Mouse (Mus musculus) monocyte, adult 5-6 weeks (primary cell): ENCODE measurements around the gene Ssr3. TPM values are rescaled to one million over a fixed set of nuclear protein-coding genes. Genes with fewer than 3 reads are reported as not detected.

ENCODE experiments used
- ATAC-seq: fragments of 153-309, 156-312 bp; replicated peaks from 2 replicates; pipeline ENCODE4 v1.8.0; 2017; ENCODE audit warnings: mild to moderate bottlenecking; ENCODE audit not compliant: low TSS enrichment, insufficient number of reproducible peaks, severe bottlenecking, poor library complexity, low FRiP score
- total RNA-seq: library from RNA; stranded (forward); fragments of 200-1000, 200-491, 200-594 nt; gene quantifications from 3 replicates; pipeline ENCODE4 v1.2.3, GENCODE M21; 2017

Ssr3 gene
- total RNA-seq, 1 experiment from 2014 or later, result 232 TPM

DNA sequence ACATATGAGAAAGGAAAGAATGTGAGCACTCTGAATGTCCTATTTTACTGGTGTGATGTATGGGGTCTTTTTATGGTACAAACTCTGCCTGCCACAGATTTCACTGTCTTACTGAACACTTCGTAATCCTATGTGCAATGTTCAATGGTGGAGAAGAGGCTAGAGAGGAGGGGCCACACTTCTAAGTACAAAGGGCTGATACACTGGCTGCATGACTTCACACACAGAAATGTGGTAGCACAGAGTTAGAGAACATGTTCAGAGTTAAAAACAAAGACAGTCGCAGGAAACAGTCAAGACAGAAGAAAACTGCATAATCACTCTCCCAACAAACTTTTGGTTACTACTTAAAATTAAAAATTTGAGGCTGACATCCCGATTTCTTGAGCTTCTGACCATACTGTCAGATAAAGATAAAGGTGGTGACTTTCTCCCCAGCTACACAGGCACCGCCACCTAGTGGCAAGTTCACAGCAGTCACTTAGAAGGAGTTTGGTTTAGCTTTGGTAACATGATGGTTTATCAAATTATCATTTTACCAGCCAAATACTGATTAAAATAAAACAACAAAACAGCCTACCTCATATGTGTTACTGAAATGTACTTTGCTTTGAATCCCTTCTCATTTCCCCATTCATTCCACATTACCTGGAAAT is 12.4 kb downstream of the Ssr3 start:
- peak; percentile 42; the same call in 1 of the 2 replicates for ATAC-seq

DNA sequence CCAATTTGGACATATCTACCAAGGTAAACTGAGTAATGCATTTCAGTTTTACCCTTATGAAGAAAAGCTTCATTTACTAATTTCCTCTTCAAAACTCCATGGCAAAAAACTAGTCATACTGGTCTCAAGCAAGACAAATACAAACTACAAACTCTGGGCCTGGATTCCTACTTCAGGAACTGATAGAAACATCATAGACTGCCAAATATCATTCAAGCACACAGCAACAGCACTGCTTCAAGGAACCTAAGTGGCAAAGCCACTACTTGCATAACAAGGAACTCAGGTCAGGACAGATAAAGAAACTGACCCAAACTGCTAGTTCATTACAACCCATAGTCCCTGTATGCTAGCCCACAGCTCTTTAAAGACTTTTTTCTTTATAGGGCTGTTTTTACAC is 13.7 kb downstream of the Ssr3 start:
- no peak for ATAC-seq

DNA sequence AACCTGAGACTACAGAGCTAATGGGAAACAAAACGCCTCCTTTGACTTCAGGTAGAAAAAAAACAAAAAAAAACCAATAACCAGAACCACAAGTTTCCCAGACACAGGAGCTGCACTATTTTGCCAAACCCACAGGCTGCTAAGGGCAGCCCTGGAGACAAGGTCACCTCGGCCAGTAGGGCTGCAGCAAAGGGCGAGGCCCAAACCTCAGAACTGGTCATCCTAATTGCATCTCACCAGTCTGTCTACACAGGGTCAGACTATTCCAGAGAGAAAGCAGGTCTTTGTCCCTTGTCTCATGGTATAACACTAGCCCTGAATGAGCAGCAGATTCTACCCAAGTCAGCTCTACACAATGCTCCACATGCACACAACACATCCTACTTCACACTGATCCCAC is 17.7 kb downstream of the Ssr3 start:
- ATAC-seq, result peak; percentile 28; the same call in 1 of the 2 replicates

DNA sequence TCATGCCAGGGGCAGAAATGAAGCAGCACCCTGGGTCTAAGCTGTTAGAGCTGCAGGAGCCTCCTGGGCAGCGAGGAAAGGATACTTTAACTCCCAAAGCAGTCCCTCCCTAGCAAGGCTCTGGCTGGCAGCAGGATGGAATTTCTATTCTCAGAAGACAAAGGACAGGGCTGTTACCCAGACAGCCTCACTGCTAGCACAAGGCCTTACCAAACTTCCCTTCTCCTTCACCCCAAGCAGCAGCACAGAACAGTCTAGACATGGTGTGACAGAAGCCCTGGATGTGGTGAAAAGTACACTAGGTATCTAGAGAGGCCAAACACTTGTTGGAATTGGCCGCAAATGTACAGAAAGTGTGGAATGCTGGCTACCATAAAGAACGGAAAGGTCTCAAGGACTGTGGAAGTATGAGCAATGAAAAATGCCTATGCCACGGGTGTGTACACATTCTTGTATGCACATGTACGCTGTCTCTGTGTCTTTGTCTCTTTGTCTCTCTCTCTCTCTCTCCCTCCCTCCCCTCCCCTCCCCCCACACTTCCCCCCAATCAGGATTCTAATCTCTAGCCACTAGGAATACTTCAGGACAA is 18.7 kb downstream of the Ssr3 start:
- no peak for ATAC-seq

DNA sequence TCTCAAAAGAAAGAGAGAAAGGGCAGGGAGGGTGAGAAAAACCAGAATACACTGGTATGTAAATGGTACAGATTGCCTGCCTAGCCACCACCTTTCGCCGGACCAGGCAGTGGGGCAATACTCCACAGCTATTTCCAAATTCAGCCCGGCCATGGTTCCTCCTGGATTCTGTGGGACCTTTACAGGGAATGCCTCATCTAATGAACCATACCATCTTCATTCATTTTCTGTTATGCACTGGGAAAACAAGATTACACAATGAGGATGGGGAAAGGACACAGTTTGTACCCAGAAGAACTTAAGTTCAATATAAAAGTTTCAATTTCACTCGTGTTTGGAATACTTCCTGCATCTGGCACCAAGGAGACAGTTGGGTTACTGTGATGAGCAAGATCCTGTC is 19.9 kb downstream of the Ssr3 start:
- no peak for ATAC-seq

DNA sequence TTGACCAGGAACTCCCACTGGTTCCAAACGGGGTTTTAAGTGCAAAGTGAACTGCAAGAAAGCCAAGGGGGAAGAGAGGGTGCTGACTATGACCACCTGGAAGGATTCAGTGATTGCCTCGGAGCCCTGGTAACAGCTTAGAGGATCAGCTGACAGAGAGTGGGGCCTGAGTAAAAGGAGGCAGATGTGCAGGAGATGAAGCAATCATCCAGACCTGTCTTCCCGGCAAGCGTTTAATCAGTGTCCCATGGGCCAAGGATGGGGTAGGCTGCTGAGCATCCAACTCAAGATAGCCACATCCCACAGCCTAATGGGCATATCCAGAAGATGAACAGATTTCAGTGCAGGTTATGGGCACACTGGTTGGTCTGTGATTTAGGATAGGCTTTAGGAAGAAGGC is 24.5 kb downstream of the Ssr3 start:
- no peak for ATAC-seq

DNA sequence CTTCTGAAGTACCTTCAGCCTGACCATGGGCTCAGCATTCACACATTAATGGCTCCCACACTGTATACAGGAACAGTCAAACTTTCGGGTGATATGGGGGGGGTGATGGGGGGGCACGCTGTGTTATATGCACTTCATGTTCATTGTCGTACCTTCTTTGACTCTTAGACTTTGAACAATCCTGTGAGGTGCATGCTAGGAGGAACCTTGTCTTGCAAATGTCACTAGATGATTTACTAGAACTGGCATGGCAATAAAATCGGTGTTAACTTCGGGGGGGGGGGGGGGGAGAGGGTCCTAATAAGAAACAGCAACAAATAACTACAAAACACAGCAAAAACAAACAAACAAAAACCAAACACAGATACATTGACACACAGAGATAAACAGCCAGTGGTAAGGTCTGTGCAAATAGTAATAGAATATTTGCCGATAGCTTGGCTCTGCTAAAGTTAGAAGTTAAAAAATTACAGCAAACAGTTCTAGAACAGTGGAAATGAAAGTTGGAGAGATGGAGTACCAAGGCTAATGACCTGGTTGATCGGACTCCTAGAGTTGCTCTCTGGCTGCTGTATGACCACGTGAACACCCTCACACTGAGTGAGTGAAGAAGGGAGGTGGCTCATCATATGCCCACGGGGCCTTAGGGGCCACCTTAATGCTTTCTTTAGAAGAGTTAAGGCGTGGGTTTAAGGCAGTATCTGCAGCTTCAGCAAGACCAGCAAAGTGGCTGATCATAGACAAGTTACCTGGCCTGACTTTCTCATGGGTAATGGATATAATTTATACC is 26.3 kb downstream of the Ssr3 start:
- no peak for ATAC-seq

DNA sequence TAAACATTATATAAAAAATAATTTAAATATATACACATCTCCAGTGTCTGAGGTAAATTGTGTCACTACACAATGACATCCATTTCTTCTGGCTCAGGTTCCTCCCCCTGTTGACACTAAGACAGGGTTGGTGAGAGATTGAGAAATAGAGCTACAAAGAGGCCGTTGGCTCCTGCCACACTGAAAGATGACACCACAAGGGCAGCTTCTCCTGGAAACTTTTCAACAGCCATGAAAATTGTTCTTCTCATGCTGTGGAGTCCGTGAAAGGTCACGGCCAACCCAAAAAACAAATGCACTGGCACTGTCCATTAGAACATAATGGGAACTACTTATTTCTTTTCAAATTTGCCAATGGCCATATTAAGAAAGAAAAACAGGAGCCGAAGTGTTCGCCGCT is 27.2 kb downstream of the Ssr3 start:
- ATAC-seq, result no peak

DNA sequence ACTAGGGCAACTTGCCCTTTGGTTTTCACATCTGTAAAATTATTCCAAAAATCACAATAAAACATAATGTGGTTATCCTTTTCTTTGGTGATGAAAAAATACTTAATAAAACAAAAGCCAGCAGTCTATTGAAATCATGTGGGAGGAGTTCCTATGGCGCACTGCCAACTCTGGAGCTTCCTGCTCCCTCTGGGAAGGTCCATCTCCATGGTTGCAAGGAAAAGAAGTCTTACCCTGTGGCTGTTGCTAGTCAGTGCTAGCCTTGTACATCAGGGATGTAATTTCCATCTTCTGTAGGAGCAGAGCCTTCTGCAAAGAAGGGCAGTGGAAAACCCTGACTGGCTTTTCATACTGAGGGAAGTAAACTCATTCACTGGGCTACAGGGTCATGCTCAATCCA is 29.0 kb downstream of the Ssr3 start:
- ATAC-seq, result no peak

DNA sequence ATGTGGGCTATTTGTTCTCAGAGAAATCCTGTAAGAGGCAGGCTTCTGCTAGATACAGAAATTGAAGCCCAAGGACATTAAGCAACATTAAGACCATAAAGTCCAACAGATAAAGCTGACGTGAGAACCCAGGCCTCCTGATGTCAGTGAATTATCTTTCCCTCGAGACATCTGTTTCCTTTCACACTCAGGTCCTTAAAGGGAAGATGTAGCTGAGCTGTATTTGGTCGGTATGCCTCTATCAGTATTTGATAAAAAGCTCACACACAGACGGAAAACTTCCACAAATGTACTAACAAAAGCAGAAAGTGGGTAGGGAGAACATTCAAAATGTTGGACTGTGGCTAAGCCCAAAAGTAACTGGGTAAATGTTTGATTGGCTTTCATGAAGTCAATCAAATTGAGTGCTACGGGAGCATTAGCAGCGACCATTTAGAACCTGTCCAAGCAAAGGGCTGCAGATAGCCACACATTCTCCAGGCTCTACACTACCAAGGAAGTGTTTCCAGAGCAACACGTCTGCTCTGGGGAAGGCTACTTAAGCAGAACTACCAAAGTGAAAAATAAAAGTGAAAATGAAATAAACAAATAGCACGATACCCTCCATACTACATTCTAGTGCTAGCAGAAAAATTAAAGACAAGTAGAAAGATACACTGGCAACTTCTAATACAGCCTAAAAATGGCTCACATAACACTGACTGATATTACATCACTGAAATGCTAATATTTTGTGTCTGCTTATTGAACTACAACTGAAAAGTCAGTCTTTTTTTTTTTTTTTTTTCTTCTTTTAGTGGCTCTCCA is 32.1 kb downstream of the Ssr3 start:
- no peak for ATAC-seq

DNA sequence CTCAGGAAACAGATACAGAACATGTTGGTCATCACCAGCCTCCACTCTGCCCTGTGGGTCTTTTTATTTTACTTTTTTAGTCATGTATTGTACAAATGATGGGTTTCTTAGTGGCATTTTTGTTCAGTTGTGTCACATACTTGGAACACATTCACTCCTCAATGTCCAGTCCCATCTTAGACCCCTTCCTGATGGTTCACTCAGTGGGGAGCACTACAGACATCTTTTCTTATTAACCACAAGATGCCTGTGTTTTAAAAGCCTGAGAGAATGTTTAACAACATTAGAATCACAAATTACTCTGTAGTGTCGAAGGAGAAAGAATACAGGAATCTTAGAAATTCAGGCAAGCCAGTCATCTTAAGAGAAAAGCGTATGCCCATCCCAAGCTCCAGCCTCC is 33.6 kb downstream of the Ssr3 start:
- no peak for ATAC-seq

DNA sequence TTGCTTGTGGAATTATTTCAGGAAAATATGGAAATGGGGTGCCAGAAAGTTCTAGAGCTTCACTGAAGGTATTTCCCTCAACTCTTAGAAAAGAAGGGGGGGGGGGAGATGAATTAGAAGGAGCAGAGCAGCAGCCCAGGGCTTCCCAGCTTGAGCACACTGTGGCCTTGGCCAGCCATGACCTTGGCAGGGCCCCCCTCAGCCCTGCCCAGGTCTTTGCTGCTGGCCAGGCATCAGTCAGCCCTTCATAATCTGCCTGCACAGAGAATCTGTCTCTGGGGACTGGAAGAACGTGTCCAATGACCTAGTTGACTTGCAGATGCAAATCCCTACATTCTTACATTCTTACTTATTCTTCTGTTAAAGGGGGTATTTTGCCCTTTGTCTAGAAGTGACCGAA is 34.1 kb downstream of the Ssr3 start:
- ATAC-seq, result no peak

DNA sequence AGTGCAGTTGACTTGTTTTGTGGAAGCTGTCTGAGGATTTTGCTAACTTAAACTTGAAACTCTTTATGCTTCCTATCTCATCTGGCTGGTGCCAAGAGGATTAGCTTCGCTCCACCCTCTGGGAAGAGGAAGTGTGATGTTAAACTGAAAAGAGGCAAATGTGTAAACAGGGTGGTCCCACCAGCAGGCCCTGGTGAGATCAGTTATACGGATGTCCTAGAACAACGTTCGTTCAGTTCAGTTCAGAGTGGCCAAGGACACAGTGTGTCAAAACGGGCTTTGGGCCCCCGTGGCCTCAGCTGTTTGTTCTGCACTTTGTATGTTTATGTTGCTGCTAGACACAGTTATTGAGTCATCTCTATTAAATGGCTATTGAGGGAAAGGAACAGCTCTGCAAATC is 36.9 kb downstream of the Ssr3 start:
- no peak for ATAC-seq

DNA sequence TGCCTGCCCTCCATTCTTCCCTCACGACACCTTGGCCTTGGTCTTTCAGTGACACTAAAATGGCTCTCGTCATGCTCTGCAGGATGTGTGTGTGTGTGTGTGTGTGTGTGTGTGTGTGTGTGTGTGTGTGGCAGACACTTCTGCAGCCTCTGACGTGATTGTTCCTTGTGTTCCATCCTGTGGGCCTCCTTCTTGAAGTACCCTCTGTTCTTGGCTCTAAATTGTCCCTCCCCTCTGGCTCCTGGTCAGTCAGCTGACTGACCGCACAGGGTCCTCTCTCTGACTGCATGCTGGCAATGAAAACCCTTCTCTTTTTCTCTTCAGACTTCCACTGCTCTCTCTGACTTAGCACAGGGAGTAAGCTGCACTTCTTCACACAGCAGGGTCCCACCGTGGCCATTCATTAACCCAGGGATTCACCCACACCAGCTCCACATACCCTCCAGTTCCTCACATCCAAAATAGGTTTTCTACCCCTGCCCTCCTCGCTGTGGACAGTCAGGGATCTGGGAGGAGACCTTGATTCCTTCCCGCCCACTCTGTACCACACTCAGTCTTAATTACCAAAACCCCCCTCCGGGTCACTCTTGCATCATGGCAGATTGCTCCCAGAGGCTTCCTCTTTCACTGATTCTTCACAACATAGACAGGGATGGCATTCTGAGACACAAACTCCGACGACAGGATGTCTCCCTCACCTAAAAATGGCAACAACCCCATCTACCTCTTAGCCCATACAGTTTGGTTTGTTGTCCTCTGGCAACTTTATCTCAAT is 39.0 kb downstream of the Ssr3 start:
- ATAC-seq, result no peak

DNA sequence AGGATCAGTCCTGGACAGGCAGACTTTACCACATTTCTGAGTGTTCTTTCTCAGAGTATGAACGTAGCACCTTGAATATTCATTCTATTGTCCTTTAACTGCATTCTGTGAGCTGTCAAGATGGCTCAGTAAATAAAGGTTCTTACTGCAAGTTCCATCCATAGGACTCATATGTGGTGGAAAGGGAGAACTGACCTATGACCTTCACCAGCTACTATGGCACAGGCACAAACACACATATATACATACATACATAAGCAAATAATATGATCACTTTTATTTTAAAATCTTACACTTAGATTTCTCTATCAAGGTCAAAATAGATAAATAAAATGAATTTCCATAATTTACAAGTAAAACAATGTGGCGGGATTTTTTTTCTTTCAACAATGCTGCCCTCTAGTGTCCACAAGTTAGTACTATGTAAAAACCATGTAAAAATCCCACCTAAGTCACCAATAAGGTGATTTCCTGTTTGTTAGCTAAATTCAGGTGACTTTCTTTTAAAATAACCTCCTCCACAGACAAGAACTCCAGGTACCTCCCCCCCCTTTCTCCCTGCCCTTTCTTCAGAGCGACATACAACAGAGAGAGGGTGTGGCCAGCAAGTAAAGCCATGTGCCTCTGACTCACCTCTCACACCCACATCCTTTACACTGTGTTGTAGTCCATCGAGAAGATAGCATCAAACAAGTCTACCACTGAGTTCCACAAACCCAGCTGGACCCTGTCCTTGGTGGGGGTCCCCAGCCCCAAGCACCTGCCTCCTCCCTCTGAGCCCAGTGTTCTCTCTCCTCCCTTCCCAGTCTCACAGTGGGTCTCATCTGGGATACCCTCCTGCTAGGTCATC is 39.9 kb downstream of the Ssr3 start:
- peak; percentile 66 for ATAC-seq

DNA sequence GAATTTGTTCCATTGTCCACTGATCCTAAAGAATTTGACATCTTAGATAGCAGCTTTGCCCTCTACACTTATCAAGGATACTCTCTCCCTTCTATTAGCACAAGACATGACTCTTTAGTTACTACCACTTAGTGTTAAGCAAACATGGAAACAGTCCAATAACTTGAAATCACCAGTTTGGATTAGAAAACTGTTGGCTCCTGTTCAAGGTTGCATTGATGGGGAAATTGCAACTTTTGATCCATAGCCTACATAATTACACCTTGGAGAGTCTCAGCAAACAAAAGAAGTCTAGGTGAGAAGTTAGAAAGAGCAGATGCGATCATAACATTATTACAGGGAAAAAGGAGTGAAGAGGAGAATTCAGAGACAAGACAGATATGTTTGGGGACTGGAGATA is 46.2 kb downstream of the Ssr3 start:
- no peak for ATAC-seq

DNA sequence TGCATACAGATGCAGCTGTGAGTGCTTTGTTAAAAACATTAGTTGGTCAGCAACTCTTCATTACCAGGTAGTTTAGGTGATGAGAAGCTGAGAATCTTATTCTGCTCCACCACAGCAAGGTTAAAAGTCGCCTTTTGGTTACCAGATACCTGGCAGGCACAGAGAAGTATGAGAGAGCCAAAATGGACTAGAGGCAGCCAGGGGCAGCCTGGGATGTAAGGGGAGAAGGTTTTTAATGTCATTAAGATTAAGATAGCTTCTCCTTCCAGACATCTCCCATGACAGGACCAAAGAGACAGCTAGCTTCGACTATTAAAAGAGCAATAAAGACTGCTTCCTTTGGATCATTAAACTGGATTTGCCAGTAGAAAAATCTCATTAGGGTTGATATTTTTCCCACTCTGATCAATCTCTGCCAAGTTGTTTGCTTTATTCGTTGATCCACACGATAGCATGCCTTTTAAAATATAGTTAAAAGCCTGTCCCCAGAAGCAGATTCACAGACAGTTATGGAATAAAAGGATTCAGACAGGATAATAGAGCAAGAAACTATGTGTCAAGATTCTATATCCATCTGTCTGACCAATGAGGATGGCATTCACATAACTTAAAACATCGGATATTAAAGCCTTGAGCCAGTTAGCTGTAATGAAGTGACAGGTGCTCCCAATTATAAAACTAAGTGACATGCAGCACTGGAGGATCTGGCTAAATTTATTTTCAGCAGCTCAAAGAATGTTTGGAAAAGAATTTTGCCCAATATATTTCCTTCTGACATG is 52.1 kb downstream of the Ssr3 start:
- no peak for ATAC-seq
